8 mouse cellular contexts compared by ENCODE assay signal in the genomic region with DNA sequence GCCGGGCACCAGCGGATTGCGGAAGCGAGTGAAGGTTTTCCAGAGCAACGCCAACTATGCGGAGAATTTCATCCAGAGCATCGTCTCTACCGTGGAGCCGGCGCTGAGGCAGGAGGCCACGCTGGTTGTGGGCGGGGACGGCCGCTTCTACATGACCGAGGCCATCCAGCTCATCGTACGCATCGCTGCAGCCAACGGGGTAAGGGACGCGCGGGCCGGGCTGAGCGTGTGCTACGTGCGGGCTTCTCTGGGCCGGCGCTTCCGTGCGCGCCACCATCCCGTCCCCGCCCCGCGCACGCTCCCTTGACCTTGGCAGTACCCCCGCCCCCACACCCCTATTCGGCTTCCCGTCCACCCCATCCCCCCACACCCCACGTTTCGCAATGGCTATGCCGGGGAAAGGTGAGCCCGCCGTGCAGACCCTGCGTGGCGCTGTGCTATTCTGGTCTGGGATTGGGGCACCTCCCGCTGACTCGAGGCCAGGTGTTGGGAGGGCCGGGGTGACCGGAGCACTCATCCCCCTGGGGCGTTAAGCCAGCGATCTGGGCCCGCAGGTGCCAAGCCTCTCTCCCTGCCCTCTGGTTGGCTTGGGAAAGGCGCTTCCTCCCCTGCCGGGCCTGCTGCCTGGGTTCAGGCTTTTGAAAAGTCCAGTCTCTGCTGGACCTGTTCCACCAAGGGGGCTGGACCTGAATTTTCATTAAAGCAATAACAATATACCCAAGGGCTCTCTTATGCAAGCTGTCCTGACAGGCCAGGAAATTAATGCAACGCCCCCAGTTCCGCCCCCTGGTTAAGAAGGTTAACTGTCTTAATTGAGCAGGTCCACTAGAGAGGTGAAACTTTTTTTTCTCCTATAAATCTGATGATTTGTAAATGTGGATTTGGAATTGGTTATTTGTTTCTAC. TPM values are rescaled to one million over a fixed set of nuclear protein-coding genes. Genes with fewer than 3 reads are reported as not detected.
DNase-seq lines count a peak whose midpoint lies in the region; ATAC-seq lines count a peak whose summit lies in the region.

Gene Itgb3bp, minus strand, starts transcription at position 201 of the 905 bp plus-strand sequence.

- peaks cover 12% of the 10 kb centered on the region for H3K4me1 ChIP-seq in brown adipose tissue, adult 24 weeks (ENCODE audit: control insufficient read depth, insufficient read depth, insufficient read length, low read length)
- no peaks in the 10 kb centered on the region for H3K4me1 ChIP-seq in forebrain, embryonic 11.5 days (replicated peaks; ENCODE audit: control insufficient read depth, insufficient read depth, low read length)
- H3K4me1 ChIP-seq in heart, embryonic 15.5 days (replicated peaks) = peaks cover 30% of the 10 kb centered on the region
- peaks cover 32% of the 10 kb centered on the region; the same call in 1 of the 2 replicates for H3K4me1 ChIP-seq in liver, embryonic 15.5 days (replicated peaks)
- peaks cover 16% of the 10 kb centered on the region for H3K4me1 ChIP-seq in neural tube, embryonic 13.5 days (replicated peaks)

- ATAC-seq in CD4-positive, CD25-positive, alpha-beta regulatory T cell, adult 4 months = peak; percentile 68
- peak; percentile 92 for ATAC-seq in forebrain, embryonic 11.5 days (replicated peaks; ENCODE audit: low FRiP score)
- peak; percentile 92 for ATAC-seq in heart, embryonic 15.5 days (replicated peaks; ENCODE audit: insufficient number of reproducible peaks, insufficient read depth, low FRiP score, low read depth)
- peak; percentile 82 for ATAC-seq in liver, embryonic 15.5 days (ENCODE audit: insufficient read depth)
- ATAC-seq in neural tube, embryonic 13.5 days (ENCODE audit: low read depth) = peak; percentile 94

- H3K4me2 ChIP-seq in forebrain, embryonic 11.5 days (ENCODE audit: low read depth, low read length, severe bottlenecking) = peak within 1 kb of the TSS; percentile 92
- H3K4me2 ChIP-seq in heart, embryonic 15.5 days = peak within 1 kb of the TSS; percentile 82
- H3K4me2 ChIP-seq in liver, embryonic 15.5 days = peak within 1 kb of the TSS; percentile 79
- peak within 1 kb of the TSS; percentile 74 for H3K4me2 ChIP-seq in neural tube, embryonic 13.5 days

- no peaks in the 10 kb centered on the region for H3K36me3 ChIP-seq in forebrain, embryonic 11.5 days (ENCODE audit: control insufficient read depth, insufficient read depth, low read length)
- H3K36me3 ChIP-seq in heart, embryonic 15.5 days = no peaks in the 10 kb centered on the region; the same call in 1 of the 2 replicates
- H3K36me3 ChIP-seq in liver, embryonic 15.5 days (replicated peaks) = no peaks in the 10 kb centered on the region
- no peaks in the 10 kb centered on the region for H3K36me3 ChIP-seq in neural tube, embryonic 13.5 days

- peak within 1 kb of the TSS; percentile 90 for H3K27ac ChIP-seq in brown adipose tissue, adult 24 weeks (replicated peaks; ENCODE audit: low read depth, low read length)
- H3K27ac ChIP-seq in forebrain, embryonic 11.5 days (ENCODE audit: low read depth, low read length) = peak within 1 kb of the TSS; percentile 70
- H3K27ac ChIP-seq in heart, embryonic 15.5 days = peak within 1 kb of the TSS; percentile 99
- H3K27ac ChIP-seq in liver, embryonic 15.5 days (replicated peaks) = peak within 1 kb of the TSS; percentile 89
- peak within 1 kb of the TSS; percentile 87 for H3K27ac ChIP-seq in neural tube, embryonic 13.5 days (replicated peaks)

- WGBS in forebrain, embryonic 11.5 days = 1% methylated on average over 56 of the region's 57 CpGs
- WGBS in heart, embryonic 15.5 days = 1% methylated on average over 56 of the region's 57 CpGs
- under 1% methylated on average over 57 of the region's 57 CpGs for WGBS in liver, embryonic 15.5 days (ENCODE audit: insufficient replicate concordance)
- under 1% methylated on average over 57 of the region's 57 CpGs for WGBS in neural tube, embryonic 13.5 days

- no peaks in the 10 kb centered on the region for H3K27me3 ChIP-seq in forebrain, embryonic 11.5 days (ENCODE audit: control insufficient read depth, insufficient read depth, low read length)
- H3K27me3 ChIP-seq in heart, embryonic 15.5 days = no peaks in the 10 kb centered on the region
- H3K27me3 ChIP-seq in liver, embryonic 15.5 days = no peaks in the 10 kb centered on the region
- H3K27me3 ChIP-seq in neural tube, embryonic 13.5 days = peaks cover 8% of the 10 kb centered on the region; the same call in 1 of the 2 replicates

- no peaks in the 10 kb centered on the region for H3K9me3 ChIP-seq in forebrain, embryonic 11.5 days (ENCODE audit: control insufficient read depth, low read length)
- no peaks in the 10 kb centered on the region for H3K9me3 ChIP-seq in heart, embryonic 15.5 days (replicated peaks)
- no peaks in the 10 kb centered on the region for H3K9me3 ChIP-seq in liver, embryonic 15.5 days (replicated peaks)
- no peaks in the 10 kb centered on the region for H3K9me3 ChIP-seq in neural tube, embryonic 13.5 days

- peak within 1 kb of the TSS; percentile 92 for H3K4me3 ChIP-seq in brown adipose tissue, adult 24 weeks (ENCODE audit: insufficient read depth, low read depth, low read length)
- H3K4me3 ChIP-seq in forebrain, embryonic 11.5 days (ENCODE audit: low read depth, low read length) = peak within 1 kb of the TSS; percentile 61
- peak within 1 kb of the TSS; percentile 72 for H3K4me3 ChIP-seq in heart, embryonic 15.5 days
- H3K4me3 ChIP-seq in liver, embryonic 15.5 days (replicated peaks) = peak within 1 kb of the TSS; percentile 65
- peak within 1 kb of the TSS; percentile 67 for H3K4me3 ChIP-seq in neural tube, embryonic 13.5 days

- H3K9ac ChIP-seq in forebrain, embryonic 11.5 days (ENCODE audit: low read length) = peak within 1 kb of the TSS; percentile 77
- peak within 1 kb of the TSS; percentile 90 for H3K9ac ChIP-seq in heart, embryonic 15.5 days
- peak within 1 kb of the TSS; percentile 59 for H3K9ac ChIP-seq in liver, embryonic 15.5 days
- H3K9ac ChIP-seq in neural tube, embryonic 13.5 days = peak within 1 kb of the TSS; percentile 75

- peak; percentile 86 for DNase-seq in forebrain, embryonic 11.5 days (ENCODE audit: low spot score)
- peak; percentile 86 to 93 for DNase-seq in kidney, postnatal 25 days
- DNase-seq in telencephalon, adult 2 months (ENCODE audit: low read depth, low spot score) = peak; percentile 64

RNA-seq across cellular contexts. Expression of gene Itgb3bp, which starts in this region (rescaled TPM):
- 10 to 100 TPM; 24.6 to 34.0 TPM for polyA plus RNA-seq in CD4-positive, CD25-positive, alpha-beta regulatory T cell, adult 4 months (2017; shearing (Covaris generic))
- polyA plus RNA-seq in brown adipose tissue, adult 24 weeks (2012; ENCODE audit: insufficient read depth, insufficient read length, missing spikeins) = 9.7 and 18.2 TPM in 2 replicates
- 51.0 and 57.3 TPM in 2 replicates for polyA plus RNA-seq in forebrain, embryonic 11.5 days (2014; fragmentation: Nextera tagmentation; extraction: Ambion mirVana)
- polyA plus RNA-seq in heart, embryonic 15.5 days (2015; fragmentation: Nextera tagmentation; extraction: Ambion mirVana) = 26.9 and 39.2 TPM in 2 replicates
- 13.1 and 13.7 TPM in 2 replicates for polyA plus RNA-seq in liver, embryonic 15.5 days (2015; fragmentation: Nextera tagmentation; extraction: Ambion mirVana)
- polyA plus RNA-seq in neural tube, embryonic 13.5 days (2015; fragmentation: Nextera tagmentation; extraction: Ambion mirVana) = 19.7 and 20.5 TPM in 2 replicates

Comparison
In these comparisons a context has a peak if more than half of its experiments do, and no peak if none do; other contexts are left out.
1. Peak in every context shown above with its lines: DNase-seq, ATAC-seq, H3K4me3 ChIP-seq and H3K27ac ChIP-seq.